Mouse (Mus musculus): ENCODE results near the gene Igfbpl1. TPM values are rescaled to one million over a fixed set of nuclear protein-coding genes. Genes with fewer than 3 reads are reported as not detected.

The Igfbpl1 gene
- polyA plus RNA-seq, 1 experiment from 2014 or later, result 0.05 TPM

DNA sequence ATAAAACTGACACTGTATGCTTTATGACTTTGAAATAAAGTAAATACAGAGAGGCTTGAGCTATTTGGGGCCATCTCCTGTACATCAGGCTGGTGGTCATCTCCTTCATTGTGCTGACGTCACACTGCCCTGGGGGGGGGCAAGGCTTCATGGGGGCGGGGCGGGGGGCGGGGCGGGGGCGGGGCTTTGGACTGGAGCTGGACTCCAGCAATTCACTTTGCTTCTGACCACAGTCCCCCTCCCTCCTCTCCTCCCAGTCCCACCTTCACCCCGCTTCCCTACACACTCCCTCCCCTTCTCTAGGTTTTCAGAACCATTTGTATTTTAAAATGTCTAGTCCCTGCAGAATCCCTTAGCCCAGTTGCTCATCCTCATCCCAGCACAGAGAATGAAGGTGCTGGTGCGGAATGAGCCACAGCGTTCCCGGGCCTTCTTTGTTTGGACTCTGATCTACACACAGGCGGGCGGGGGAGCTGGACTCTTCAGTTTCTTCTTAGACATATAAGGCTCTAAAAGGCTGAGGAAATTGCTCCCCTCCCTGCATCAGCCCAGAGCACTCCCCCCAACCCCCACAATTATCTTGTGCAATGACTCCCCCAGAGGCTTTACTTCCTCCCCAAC, 31.4 kb downstream of the Igfbpl1 start:
- Histone ChIP-seq H3K9me3 (replicated peaks) (no peaks in the 10 kb centered on the region), H3K4me2 (peak overlapping the region; percentile 52), H3K9ac (no peak overlapping the region), H3K4me3 (replicated peaks) (peak overlapping the region; percentile 12; the same call in 1 of the 2 replicates), H3K27ac (no peak overlapping the region), H3K36me3 (no peaks in the 10 kb centered on the region), H3K27me3 (peaks cover 21% of the 10 kb centered on the region), H3K4me1 (replicated peaks) (peaks cover 18% of the 10 kb centered on the region)
- 3% methylated on average over 11 of the region's 12 CpGs for WGBS (ENCODE audit: insufficient replicate concordance)
- no peak for DNase-seq
- peak; percentile 24; the same call in 1 of the 2 replicates for ATAC-seq (ENCODE audit: low read depth)

DNA sequence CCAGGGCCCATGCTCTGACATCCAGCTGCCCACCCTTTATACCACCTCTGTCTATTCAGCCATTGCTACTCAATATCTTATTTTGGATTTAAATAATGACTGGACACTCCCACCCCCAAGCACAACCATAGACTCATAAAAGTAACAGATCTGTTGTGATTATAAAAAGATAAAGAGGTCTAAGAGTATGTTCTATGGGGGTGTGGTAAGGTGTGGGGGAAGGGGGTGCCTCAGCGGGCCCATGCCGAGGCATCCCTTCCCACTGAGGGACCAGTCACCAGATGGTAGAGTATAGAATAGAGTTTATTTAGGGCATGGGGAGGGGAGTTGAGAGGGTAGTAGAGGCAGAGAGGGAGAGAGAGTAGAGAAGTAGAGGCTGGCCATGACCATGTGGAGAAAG, 36.7 kb downstream of the Igfbpl1 start:
- H3K27ac ChIP-seq, result peak overlapping the region; percentile 54; the same call in 1 of the 2 replicates
- peaks cover 26% of the 10 kb centered on the region for H3K4me1 ChIP-seq (replicated peaks)
- no peaks in the 10 kb centered on the region for H3K36me3 ChIP-seq
- DNase-seq (no peak), ATAC-seq (ENCODE audit: low read depth) (no peak)
- H3K9me3 ChIP-seq (replicated peaks), result no peaks in the 10 kb centered on the region
- 60% methylated on average over 2 of the region's 2 CpGs for WGBS (ENCODE audit: insufficient replicate concordance)
- H3K9ac ChIP-seq, result no peak overlapping the region
- H3K4me2 ChIP-seq, result no peak overlapping the region
- peaks cover 8% of the 10 kb centered on the region for H3K27me3 ChIP-seq
- no peak overlapping the region for H3K4me3 ChIP-seq (replicated peaks)

DNA sequence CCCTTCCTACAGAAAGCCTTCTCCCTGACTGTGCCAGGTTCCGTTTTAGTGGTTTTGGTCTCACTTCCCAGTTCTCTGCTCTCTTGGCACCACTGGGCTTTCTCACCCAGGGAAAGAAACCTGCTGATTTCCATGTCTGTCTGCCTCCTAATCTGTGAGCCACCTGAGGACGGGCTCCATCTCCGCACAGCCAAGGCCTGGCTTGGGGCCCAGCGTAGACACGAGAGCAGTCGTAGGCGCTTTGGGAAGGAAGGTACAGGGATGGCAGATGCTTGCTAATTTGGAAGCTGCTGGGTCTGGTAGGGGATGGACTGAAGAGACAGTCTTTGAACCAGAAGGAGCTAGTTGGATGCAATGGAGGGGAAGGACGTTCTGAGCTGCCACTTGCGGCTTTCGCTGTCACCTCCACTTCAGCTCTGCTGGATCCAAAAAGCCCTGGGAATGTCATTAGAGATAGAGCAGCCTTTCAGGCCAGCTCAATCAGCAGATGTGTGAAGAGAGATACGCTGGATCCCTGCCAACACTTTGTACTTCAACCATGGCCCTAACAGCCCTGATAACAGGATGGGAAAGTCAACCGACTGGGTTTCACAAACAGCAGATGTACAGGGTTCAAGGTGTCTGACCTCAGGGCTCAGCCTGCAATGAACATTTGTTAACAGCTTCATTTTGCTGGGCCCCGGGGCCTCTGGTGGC, 37.3 kb downstream of the Igfbpl1 start:
- Histone ChIP-seq H3K9me3 (replicated peaks) (no peaks in the 10 kb centered on the region), H3K27me3 (peaks cover 7% of the 10 kb centered on the region), H3K9ac (no peak overlapping the region), H3K36me3 (no peaks in the 10 kb centered on the region), H3K27ac (no peak overlapping the region), H3K4me1 (replicated peaks) (peaks cover 26% of the 10 kb centered on the region), H3K4me2 (no peak overlapping the region), H3K4me3 (replicated peaks) (no peak overlapping the region)
- ATAC-seq (ENCODE audit: low read depth) (peak; percentile 66), DNase-seq (peak; percentile 3)
- WGBS (ENCODE audit: insufficient replicate concordance), result 46% methylated on average over 13 of the region's 13 CpGs

DNA sequence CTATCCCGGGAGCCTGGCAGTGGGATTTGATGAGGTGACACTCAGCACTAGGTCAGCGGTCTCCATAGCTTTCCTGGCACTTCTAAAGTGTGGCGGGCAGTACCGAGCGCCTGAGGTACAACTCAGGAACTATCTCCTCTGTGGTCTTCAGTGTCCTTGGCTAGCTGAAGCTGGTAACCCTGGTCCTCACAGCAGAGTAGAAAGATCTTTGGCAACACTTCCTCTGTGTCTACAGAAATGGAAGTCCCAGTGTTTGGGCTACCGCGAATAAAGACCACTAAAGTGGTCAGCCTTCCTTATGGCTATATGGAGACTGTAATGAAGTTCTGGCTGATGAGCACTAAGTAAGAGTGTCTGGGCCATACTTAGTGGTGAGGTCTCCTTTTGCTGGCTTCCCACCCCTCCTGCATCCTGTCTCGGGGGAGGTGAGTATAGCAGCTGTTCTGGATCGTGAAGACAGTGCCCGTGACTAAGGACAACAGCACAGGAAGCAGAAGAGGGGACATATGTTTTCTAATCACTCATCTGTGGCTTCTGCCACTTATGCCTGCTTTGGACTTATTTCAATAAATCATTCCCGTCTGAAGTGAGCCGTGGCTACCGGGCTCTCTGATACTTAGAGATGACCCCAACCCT, 38.2 kb downstream of the Igfbpl1 start:
- H3K27ac ChIP-seq, result no peak overlapping the region
- H3K4me3 ChIP-seq (replicated peaks), result no peak overlapping the region
- no peaks in the 10 kb centered on the region for H3K9me3 ChIP-seq (replicated peaks)
- 46% methylated on average over 13 of the region's 13 CpGs for WGBS (ENCODE audit: insufficient replicate concordance)
- no peak for ATAC-seq (ENCODE audit: low read depth)
- DNase-seq, result no peak
- no peak overlapping the region for H3K9ac ChIP-seq
- H3K27me3 ChIP-seq, result 0 out of 2 replicates have a peak, but pooled peaks cover 3% of the 10 kb centered on the region
- H3K36me3 ChIP-seq, result no peaks in the 10 kb centered on the region
- H3K4me2 ChIP-seq, result no peak overlapping the region
- peaks cover 26% of the 10 kb centered on the region for H3K4me1 ChIP-seq (replicated peaks)

DNA sequence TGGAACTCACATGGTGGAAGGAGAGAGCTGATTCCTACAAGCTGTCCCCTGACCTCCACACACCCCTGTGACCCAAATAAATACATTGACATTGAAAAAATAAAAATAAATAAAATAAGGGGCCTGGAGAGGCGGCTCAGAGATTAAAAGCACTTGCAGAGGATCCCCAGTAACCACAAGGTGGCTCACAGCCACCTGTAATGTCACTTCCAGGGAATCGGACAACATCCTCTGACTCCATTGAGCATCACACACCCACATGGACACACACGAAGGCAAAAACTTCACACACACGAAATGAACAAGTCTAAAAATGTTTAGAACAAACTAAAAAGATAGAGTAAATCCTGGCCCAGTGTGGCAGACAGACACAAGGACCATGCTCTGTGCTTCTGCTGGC, 40.0 kb downstream of the Igfbpl1 start:
- no peak overlapping the region for H3K4me3 ChIP-seq (replicated peaks)
- DNase-seq (no peak), ATAC-seq (ENCODE audit: low read depth) (no peak)
- WGBS (ENCODE audit: insufficient replicate concordance), result 33% methylated on average over 4 of the region's 4 CpGs
- H3K27ac ChIP-seq, result no peak overlapping the region
- H3K27me3 ChIP-seq, result no peaks in the 10 kb centered on the region
- no peaks in the 10 kb centered on the region for H3K9me3 ChIP-seq (replicated peaks)
- no peak overlapping the region for H3K9ac ChIP-seq
- H3K4me1 ChIP-seq (replicated peaks), result peaks cover 26% of the 10 kb centered on the region
- H3K36me3 ChIP-seq, result no peaks in the 10 kb centered on the region
- H3K4me2 ChIP-seq, result no peak overlapping the region

DNA sequence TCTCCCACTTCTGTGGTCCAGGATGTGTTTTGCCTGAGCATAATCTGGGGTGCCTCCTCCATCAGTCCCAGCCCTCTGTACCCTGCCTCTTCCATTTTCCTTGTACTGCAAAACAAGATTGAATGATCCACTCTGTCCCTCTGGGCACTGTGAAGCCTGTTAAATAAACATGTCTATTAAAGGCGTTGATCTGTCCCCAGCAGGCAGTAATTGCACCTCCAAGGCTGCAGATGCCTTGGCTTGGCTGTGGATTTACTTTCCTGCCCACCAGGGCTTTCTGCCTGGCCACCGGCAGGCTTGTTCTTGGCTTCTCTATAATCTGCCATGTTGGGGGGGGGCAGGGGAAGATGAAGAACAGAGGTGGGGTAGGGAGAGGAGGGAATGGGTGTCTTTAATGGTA, 40.8 kb downstream of the Igfbpl1 start:
- H3K27me3 ChIP-seq, result no peaks in the 10 kb centered on the region
- H3K4me2 ChIP-seq, result no peak overlapping the region
- no peak overlapping the region for H3K9ac ChIP-seq
- no peak for ATAC-seq (ENCODE audit: low read depth)
- 46% methylated on average over 2 of the region's 2 CpGs for WGBS (ENCODE audit: insufficient replicate concordance)
- peaks cover 26% of the 10 kb centered on the region for H3K4me1 ChIP-seq (replicated peaks)
- H3K36me3 ChIP-seq, result no peaks in the 10 kb centered on the region
- H3K27ac ChIP-seq, result no peak overlapping the region
- DNase-seq, result no peak
- H3K9me3 ChIP-seq (replicated peaks), result no peaks in the 10 kb centered on the region
- no peak overlapping the region for H3K4me3 ChIP-seq (replicated peaks)

DNA sequence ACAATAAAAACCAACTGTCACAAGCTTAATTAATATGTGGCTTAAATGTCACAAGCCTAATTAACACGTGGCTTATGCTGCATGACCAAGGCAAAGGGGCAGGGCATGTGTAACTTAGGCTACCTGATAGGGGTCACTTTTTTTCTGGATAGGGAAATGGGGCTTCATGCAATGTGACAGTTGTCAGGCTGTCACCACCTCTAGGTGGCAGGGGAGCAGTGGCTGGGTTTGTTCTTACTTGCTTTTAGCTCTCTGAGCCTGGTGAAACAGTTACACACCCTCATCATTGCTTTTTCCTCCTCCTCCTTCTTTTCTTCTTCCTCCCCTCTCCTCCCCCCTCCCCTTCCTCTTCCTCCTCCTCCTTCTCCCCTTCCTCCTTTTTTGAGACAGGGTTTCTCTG, 43.1 kb downstream of the Igfbpl1 start:
- H3K9ac ChIP-seq, result no peak overlapping the region
- H3K27me3 ChIP-seq, result no peaks in the 10 kb centered on the region
- H3K36me3 ChIP-seq, result no peaks in the 10 kb centered on the region
- 38% methylated on average over 1 of the region's 1 CpGs for WGBS (ENCODE audit: insufficient replicate concordance)
- no peaks in the 10 kb centered on the region for H3K9me3 ChIP-seq (replicated peaks)
- ATAC-seq (ENCODE audit: low read depth) (no peak), DNase-seq (no peak)
- H3K27ac ChIP-seq, result no peak overlapping the region
- peaks cover 14% of the 10 kb centered on the region for H3K4me1 ChIP-seq (replicated peaks)
- no peak overlapping the region for H3K4me2 ChIP-seq
- H3K4me3 ChIP-seq (replicated peaks), result no peak overlapping the region

DNA sequence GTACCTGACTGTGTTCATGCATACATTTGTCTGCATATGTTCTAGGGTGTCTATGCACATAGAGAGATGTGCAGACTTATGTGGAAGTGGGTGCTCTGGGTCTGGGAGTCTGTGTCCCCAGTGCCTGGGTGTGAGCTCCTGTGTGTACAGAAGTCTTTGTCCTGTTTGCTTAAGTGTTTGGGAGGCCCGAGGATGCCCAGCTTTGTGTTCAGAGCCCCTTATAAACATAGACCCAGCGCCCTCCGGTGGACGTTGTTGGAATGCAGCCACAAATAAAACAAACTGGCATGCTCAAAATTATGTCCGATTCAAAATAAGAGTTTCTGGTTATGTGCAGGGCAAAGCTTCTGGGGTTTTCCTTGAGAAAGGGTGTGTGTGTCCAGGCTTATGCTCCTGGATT, 55.1 kb downstream of the Igfbpl1 start:
- H3K36me3 ChIP-seq, result no peaks in the 10 kb centered on the region
- DNase-seq (no peak), ATAC-seq (ENCODE audit: low read depth) (no peak)
- no peak overlapping the region for H3K4me3 ChIP-seq (replicated peaks)
- H3K27me3 ChIP-seq, result peaks cover 47% of the 10 kb centered on the region
- H3K27ac ChIP-seq, result no peak overlapping the region
- peaks cover 27% of the 10 kb centered on the region for H3K4me1 ChIP-seq (replicated peaks)
- H3K9ac ChIP-seq, result no peak overlapping the region
- H3K4me2 ChIP-seq, result no peak overlapping the region
- H3K9me3 ChIP-seq (replicated peaks), result no peaks in the 10 kb centered on the region
- 5% methylated on average over 5 of the region's 5 CpGs for WGBS (ENCODE audit: insufficient replicate concordance)

DNA sequence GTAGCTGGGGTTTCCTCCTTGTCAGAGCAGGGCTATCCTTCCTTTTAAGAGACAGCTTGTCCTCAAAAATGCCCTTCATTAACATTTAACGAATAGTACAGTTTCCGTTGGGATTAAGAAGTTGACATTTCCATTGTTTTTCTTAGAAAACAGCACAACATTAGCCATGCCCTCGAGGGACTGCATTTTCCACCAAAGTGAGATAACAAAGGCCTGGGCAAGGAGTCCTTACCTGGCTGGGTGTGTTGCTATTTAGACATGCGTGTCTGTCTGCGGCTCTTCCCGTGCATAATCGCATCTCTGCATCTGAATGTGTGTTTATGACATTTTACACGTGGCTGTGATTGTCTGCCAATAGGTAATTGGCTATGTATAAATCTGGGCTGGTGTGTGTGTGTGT, 55.5 kb downstream of the Igfbpl1 start:
- H3K36me3 ChIP-seq, result no peaks in the 10 kb centered on the region
- WGBS (ENCODE audit: insufficient replicate concordance), result 39% methylated on average over 8 of the region's 8 CpGs
- H3K4me3 ChIP-seq (replicated peaks), result no peak overlapping the region
- peaks cover 51% of the 10 kb centered on the region for H3K27me3 ChIP-seq
- no peak overlapping the region for H3K9ac ChIP-seq
- H3K4me1 ChIP-seq (replicated peaks), result peaks cover 32% of the 10 kb centered on the region
- ATAC-seq (ENCODE audit: low read depth), result no peak
- no peaks in the 10 kb centered on the region for H3K9me3 ChIP-seq (replicated peaks)
- H3K4me2 ChIP-seq, result no peak overlapping the region
- H3K27ac ChIP-seq, result no peak overlapping the region
- DNase-seq, result no peak

DNA sequence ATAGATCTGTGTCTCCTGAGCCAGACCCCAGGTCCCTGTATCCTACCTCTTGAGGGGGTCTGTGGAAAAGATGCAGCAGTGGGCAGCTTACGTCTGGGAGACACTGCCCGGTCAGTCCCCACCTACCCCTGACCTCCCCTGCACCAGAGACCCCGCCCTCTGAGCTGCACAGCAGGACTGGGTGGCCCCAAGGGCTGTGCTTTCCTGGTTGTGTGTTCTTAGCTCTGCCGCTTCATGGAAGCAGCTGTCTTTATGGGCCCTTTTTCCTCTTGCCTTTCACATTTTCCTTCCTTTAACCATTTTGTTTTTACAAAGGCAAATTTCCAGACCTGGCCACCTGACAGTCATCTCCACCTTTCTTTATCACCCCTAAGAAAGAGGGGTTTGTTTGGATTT, 56.1 kb downstream of the Igfbpl1 start:
- Histone ChIP-seq H3K27me3 (peaks cover 57% of the 10 kb centered on the region), H3K4me2 (no peak overlapping the region), H3K9me3 (replicated peaks) (no peaks in the 10 kb centered on the region), H3K36me3 (no peaks in the 10 kb centered on the region), H3K27ac (no peak overlapping the region), H3K9ac (no peak overlapping the region), H3K4me3 (replicated peaks) (no peak overlapping the region), H3K4me1 (replicated peaks) (peaks cover 34% of the 10 kb centered on the region)
- DNase-seq, result no peak
- no peak for ATAC-seq (ENCODE audit: low read depth)
- WGBS (ENCODE audit: insufficient replicate concordance), result 29% methylated on average over 4 of the region's 4 CpGs

DNA sequence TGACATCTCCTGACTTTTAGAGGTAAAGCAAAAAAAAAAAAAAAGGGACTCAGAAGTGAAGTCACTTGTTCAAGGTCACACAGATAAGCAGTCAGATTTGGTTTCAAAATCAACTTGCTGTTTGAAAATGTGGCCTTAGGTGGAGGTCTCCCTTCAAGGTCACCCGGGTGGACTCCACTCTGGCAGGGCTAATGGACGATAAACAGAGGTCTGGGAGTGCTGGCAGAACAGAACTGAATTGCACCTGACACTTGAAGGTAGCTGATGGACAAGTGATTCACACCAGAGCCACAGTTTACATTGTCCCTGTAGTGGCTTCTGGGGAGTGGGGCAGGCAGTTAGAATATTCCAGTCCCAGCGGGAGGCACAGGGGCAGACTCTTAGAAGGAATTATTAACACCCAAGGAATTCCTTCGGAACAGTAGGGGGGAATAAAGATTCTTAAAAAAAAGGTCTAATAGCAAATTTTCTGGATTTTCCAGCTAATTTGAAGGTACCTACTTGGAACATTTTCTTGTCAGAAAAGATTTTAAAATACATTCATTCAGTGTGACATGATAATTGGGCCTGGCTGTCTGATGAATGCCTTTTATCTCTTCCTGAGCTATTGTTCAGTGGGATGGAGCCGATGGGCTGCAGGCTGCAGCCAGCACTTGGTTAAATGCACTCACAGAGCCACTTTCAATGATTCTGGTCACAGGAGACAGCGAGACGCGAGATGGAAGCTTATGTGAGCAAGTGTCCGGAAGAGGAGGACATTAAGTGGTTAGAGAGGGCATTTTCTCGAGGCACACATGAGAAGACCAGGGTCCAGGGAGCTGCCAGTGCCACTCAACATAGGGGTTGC, 56.7 kb downstream of the Igfbpl1 start:
- Histone ChIP-seq H3K4me1 (replicated peaks) (peaks cover 41% of the 10 kb centered on the region), H3K27me3 (peaks cover 63% of the 10 kb centered on the region), H3K27ac (no peak overlapping the region), H3K9me3 (replicated peaks) (no peaks in the 10 kb centered on the region), H3K9ac (no peak overlapping the region), H3K4me2 (no peak overlapping the region), H3K36me3 (no peaks in the 10 kb centered on the region), H3K4me3 (replicated peaks) (no peak overlapping the region)
- 25% methylated on average over 10 of the region's 10 CpGs for WGBS (ENCODE audit: insufficient replicate concordance)
- DNase-seq, result no peak
- no peak for ATAC-seq (ENCODE audit: low read depth)

Data from liver, embryonic 13.5 days (tissue).